Mouse (Mus musculus) heart, postnatal 0 days (tissue): ENCODE measurements at regions not wholly inside any gene's neighbourhood (a gene's known extent, or its start where the extent isn't known, plus 50 kb on each side); places are given as distances from the start of the nearest gene placed in this dataset.

Experiments used
- CTCF ChIP-seq: IDR thresholded peaks from 2 replicates; pipeline ENCODE4 v1.5.1; 2016; ENCODE audit warnings: antibody characterized with exemption, control low read depth, low read depth
- EP300 ChIP-seq: IDR thresholded peaks from 2 replicates; pipeline ENCODE4 v1.6.1; 2016; ENCODE audit warnings: antibody characterized with exemption, low read depth

DNA sequence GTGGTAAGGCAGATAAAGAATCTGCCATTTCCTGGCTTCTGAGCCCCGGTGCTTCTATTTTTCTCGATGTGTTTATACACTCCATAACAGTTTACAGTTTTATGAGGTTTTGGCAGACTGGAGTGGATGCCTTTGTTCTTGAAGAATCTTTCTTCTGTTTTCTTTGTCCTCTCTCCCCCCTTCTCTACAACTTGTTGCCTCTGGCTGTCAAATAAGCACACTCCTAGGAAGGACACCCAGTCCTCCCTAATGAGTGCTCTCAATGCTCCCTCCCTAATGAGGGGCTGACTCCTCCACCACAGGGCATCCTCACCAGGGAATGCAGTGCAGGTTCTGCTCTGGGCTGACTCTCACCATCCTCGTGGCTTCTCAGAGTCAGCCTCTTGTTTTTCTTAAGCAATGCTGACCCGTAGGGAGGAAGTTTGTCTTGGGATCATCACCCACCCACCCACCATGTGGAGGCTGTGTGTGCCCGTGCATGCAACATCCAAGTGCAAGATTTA, 486.9 kb upstream of the Tbx3 start:
- no peak for TF ChIP-seq CTCF
- no peak for TF ChIP-seq EP300
